Mouse (Mus musculus): ENCODE results near the gene Dap3. TPM values are rescaled to one million over a fixed set of nuclear protein-coding genes. Genes with fewer than 3 reads are reported as not detected.
"Not testable (repeated sequence)": the region's sequence is repeated elsewhere in the genome, so short reads cannot be mapped to it uniquely, and the experiment has no call there.

Gene Dap3
- polyA plus RNA-seq, 2 experiments from 2014 or later: 152 to 189 TPM

DNA sequence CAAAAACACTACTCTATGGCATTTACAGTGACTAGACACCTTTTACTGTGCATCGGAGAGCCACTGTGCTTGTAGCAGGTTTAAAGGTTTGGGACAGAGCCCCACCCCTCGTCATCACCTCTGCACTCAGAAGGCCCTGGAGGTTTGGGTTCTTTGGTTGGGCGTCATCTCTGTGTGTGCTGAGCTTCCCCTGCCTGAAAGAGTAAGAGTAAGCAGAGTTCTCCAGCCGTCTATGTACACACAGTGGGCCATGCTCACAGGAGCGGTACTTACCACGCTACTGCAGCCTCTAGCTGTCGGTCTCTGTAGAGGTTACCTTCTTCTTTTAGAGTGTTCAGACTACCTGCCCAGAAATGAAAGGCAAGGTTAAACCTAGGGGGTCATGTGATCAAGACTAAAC is 38.4 kb downstream of the Dap3 start:
- ATAC-seq: no peak

DNA sequence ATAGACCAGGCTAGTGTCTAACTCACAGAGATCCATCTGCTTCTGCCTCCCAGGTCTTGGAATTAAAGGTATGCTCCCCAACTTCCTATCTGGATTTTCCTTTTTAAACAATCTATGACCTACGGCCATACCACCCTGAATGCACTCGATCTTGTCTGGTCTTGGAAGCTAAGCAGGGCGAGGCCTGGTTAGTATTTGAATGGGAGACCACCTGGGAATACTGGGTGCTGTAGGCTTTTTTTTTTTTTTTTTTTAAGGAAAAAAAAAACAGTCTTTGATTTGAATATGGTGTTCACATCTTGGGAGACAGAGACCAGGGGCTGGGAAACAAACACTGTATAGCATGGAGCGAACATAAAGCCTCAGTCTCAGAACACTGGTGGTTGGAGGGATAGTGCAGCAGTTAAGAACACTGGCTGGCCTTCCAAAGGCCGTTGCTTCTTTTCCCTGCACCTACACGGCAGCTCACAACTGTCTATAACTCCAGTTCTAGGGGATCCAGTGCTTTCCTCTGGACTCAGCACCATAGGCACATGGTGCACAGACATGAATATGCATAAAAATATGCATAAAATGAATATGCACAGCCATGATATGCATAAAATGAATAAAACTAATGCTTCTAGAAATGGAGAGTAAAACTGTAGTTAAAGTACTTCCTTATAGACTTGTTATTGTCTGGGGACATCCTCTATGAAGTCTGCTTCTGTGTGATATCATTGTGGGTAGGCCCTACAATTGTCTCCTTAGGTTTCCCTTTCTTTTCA is 44.4 kb downstream of the Dap3 start:
- no peak for ATAC-seq

DNA sequence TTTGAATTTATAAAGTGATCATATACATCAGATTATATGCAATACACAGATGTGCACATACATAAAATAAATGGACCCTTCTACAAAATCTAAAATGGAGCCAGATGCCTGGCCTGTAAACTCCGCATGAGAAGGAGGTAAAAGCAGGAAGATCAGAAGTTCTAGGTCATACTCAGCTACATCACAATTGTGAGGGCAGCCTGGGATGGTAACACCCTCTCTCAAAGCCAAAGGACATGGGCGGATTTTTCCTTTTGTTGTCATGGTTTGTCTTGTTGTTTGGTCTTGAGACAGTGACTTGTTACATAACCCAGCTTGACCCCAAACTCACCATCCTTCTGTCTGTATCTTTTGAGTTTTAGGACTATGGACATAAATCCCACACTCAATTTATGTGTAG is 45.2 kb downstream of the Dap3 start:
- ATAC-seq: no peak

DNA sequence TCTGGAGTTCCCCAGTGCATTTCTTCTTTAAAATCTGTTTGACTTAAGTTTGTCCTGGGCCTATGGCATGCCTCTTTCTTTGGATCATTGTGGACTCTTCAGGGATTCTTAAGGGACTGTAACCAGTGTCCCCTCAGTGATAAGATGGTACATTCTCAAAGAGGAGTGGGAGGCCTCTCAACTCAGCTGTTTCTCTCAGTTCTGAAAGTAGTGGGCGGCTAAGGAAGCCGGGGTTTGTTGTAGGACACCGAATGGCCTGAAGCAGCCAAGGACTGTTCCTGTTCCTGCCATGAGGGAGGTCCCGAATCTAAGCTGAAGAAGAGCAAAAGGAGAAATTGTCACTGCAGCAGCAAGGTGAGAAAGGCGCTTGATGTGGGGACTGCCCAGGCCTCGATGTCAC is 45.8 kb downstream of the Dap3 start:
- ATAC-seq: no peak

DNA sequence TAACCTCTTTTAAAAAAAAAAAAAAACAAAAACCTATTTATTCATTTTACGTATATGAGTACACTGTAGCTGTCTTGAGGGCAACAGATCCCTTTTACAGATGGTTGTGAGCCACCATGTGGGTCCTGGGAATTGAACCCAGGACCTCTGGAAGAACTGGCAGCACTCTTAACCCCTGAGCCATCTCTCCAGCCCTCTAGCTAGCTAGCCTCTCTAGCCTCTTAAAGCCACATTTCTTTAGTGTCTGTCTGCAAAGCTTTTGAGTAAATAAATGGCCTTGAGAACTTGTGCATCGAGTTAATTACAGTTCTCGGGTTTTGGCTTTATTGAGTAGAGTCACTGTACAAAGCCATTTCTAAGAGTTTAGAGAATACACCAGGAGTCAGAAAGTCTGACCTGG is 46.2 kb downstream of the Dap3 start:
- no peak for ATAC-seq

DNA sequence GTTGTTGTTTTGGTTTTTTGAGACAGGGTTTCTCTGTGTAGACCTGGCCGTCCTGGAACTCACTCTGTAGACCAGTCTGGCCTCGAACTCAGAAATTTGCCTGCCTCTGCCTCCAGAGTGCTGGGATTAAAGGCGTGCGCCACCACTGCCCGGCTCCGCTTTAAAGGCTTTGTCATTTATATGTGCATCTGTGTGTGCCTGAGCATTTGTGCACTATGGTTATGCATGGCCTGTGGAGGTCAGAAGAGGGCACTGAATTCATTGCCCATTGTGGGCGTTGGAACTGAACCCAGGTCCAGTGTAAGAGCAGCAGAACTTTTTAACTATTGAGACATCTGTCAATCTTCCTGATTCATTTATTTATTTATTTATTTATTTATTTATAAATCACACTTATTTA is 58.0 kb downstream of the Dap3 start:
- ATAC-seq: not testable (repeated sequence)

DNA sequence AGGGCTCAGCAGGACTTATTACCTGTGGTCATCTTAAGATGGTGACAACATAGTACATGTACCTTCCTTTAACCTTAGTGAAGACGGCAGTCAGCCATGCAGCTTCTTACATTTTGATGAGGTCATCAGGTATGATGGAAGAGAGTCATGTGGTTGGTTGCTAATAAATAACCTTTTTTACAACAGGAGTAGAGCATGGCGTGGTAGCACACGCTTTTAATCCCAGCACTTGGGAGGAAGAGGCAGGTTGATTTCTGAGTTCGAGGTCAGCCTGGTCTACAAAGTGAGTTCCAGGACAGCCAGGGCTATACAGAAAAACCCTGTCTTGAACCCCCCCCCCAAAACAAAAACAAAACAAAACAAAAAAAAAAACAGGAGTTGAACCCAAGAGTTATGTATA is 68.4 kb downstream of the Dap3 start:
- not testable (repeated sequence) for ATAC-seq

Other genes starting within 250 kb of the Dap3 start
- gene Rit1, start 234.3 kb downstream of the Dap3 start, polyA plus RNA-seq (2017; shearing (Covaris generic)): 10 to 100 TPM; 28.1 to 36.1 TPM
- 100 to 1,000 TPM in 1 of 2 experiments, 10 to 100 TPM in 1; 82.0 to 119 TPM for gene Syt11, start 176.0 kb downstream of the Dap3 start, polyA plus RNA-seq (2017; shearing (Covaris generic))
- 10 to 100 TPM; 17.0 to 19.3 TPM for gene Gon4l, start 116.0 kb downstream of the Dap3 start, polyA plus RNA-seq (2017; shearing (Covaris generic))
- gene Msto1, start 37.2 kb downstream of the Dap3 start, polyA plus RNA-seq (2017; shearing (Covaris generic)): 10 to 100 TPM; 21.0 to 36.5 TPM
- 10 to 100 TPM; 43.9 to 46.1 TPM for gene Ash1l, start 559 bp downstream of the Dap3 start, polyA plus RNA-seq (2017; shearing (Covaris generic))
- gene Rusc1, start 142.1 kb upstream of the Dap3 start, polyA plus RNA-seq (2017; shearing (Covaris generic)): 100 to 1,000 TPM in 1 of 2 experiments, 10 to 100 TPM in 1; 62.1 to 106 TPM
- gene Gm43738, start 149.9 kb upstream of the Dap3 start, polyA plus RNA-seq (2017; shearing (Covaris generic)): not detected
- 10 to 100 TPM; 63.1 to 97.7 TPM for gene Fdps, start 150.8 kb upstream of the Dap3 start, polyA plus RNA-seq (2017; shearing (Covaris generic))
- not detected for gene Pklr, start 185.0 kb upstream of the Dap3 start, polyA plus RNA-seq (2017; shearing (Covaris generic))
- gene Hcn3, start 209.0 kb upstream of the Dap3 start, polyA plus RNA-seq (2017; shearing (Covaris generic)): 1 to 10 TPM; 1.3 to 2.4 TPM
- gene Clk2, start 213.6 kb upstream of the Dap3 start, polyA plus RNA-seq (2017; shearing (Covaris generic)): 10 to 100 TPM; 15.7 to 23.0 TPM
- gene Scamp3, start 226.3 kb upstream of the Dap3 start, polyA plus RNA-seq (2017; shearing (Covaris generic)): 100 to 1,000 TPM; 177 to 239 TPM
- 100 to 1,000 TPM; 209 to 296 TPM for gene Fam189b, start 232.0 kb upstream of the Dap3 start, polyA plus RNA-seq (2017; shearing (Covaris generic))

Data from CD4-positive, CD25-positive, alpha-beta regulatory T cell, adult 4 months (primary cell).